Mouse (Mus musculus) lung, adult 18-20 months (tissue): ENCODE measurements around the gene Capn7.

Experiments used
- DNase-seq, 2 experiments: peaks; one replicate each; pipeline ENCODE4 v3.0.0; 2022; ENCODE audit warnings: mixed read lengths in 2 of 2

The Capn7 gene

GRCm38 (mm10) chr14:31397353-31397752 lies 60.9 kb downstream of the Capn7 start:
- DNase-seq = no peak

GRCm38 (mm10) chr14:31397791-31398595 lies 61.6 kb downstream of the Capn7 start:
- no peak for DNase-seq

- no peak for DNase-seq
Observed at GRCm38 (mm10) chr14:31398819-31399218, 62.4 kb downstream of the Capn7 start.

- no peak for DNase-seq
Observed at GRCm38 (mm10) chr14:31399271-31399670, 62.8 kb downstream of the Capn7 start.

- no peak for DNase-seq
Observed at GRCm38 (mm10) chr14:31400246-31400645, 63.8 kb downstream of the Capn7 start.

- no peak for DNase-seq
Observed at GRCm38 (mm10) chr14:31400896-31401295, 64.5 kb downstream of the Capn7 start.

- no peak for DNase-seq
Observed at GRCm38 (mm10) chr14:31401918-31402427, 65.5 kb downstream of the Capn7 start.

GRCm38 (mm10) chr14:31402693-31403092 lies 66.3 kb downstream of the Capn7 start:
- no peak for DNase-seq

- DNase-seq = no peak
Observed at GRCm38 (mm10) chr14:31403556-31403955, 67.1 kb downstream of the Capn7 start.

- DNase-seq = no peak
Observed at GRCm38 (mm10) chr14:31403995-31404394, 67.6 kb downstream of the Capn7 start.

- no peak for DNase-seq
Observed at GRCm38 (mm10) chr14:31404663-31405062, 68.2 kb downstream of the Capn7 start.

- no peak for DNase-seq
Observed at GRCm38 (mm10) chr14:31405652-31406051, 69.2 kb downstream of the Capn7 start.

GRCm38 (mm10) chr14:31406154-31406810 lies 69.8 kb downstream of the Capn7 start:
- DNase-seq = no peak

GRCm38 (mm10) chr14:31407208-31407607 lies 70.8 kb downstream of the Capn7 start:
- peak; percentile 52 to 70 for DNase-seq

- no peak for DNase-seq
Observed at GRCm38 (mm10) chr14:31407911-31408604, 71.6 kb downstream of the Capn7 start.

- no peak for DNase-seq
Observed at GRCm38 (mm10) chr14:31408666-31409065, 72.2 kb downstream of the Capn7 start.

- DNase-seq = no peak
Observed at GRCm38 (mm10) chr14:31410123-31410724, 73.8 kb downstream of the Capn7 start.

- DNase-seq = no peak
Observed at GRCm38 (mm10) chr14:31410737-31411136, 74.3 kb downstream of the Capn7 start.

GRCm38 (mm10) chr14:31412651-31413056 lies 76.2 kb downstream of the Capn7 start:
- peak; percentile 55 to 68 for DNase-seq

GRCm38 (mm10) chr14:31413475-31414086 lies 77.1 kb downstream of the Capn7 start:
- no peak for DNase-seq

- no peak for DNase-seq
Observed at GRCm38 (mm10) chr14:31414235-31414966, 78.0 kb downstream of the Capn7 start.

GRCm38 (mm10) chr14:31414967-31415376 lies 78.5 kb downstream of the Capn7 start:
- no peak for DNase-seq
